Mouse (Mus musculus): Measurements from ENCODE around the gene Btaf1. TPM values are rescaled to one million over a fixed set of nuclear protein-coding genes. Genes with fewer than 3 reads are reported as not detected.

Btaf1 gene
- total RNA-seq, 2 experiments from 2014 or later = 11.2 to 11.8 TPM

DNA sequence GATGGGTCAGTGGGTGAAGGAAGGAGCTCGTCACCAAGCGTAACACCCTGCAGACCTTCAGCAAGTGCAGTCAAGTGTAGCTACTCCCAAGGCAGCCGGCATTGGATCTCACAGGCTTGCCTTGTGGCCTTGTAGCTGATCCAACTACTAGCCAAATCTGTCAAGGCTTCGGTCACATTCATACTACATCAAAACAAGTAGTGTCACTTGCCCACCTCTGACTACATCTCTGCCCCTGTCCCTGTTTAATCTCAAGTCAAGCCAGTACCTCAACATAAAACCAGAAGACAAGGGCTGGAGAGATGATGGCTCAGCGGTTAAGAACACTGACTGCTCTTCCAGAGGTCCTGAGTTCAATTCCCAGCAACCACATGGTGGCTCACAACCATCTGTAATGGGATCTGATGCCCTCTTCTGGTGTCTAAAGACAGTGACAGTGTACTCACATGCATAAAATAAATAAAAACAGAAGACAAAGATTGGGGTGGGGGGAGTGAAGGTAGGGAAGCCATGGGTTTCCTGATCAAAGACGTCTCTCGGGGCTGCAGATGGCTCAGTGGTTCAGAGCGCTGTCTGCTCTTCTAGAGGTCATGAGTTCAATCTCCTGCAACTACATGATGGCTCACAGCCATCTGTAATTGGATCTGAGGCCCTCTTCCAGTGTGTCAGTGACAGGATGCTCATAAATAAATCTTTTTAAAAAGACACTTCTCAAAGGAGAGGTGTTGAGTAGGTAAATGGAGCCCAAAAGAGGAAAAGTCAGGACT lies 88.5 kb downstream of the Btaf1 start:
- DNase-seq (ENCODE audit: low spot score) = no peak
- intact Hi-C loops (cut with DNase I) = no loop called here

DNA sequence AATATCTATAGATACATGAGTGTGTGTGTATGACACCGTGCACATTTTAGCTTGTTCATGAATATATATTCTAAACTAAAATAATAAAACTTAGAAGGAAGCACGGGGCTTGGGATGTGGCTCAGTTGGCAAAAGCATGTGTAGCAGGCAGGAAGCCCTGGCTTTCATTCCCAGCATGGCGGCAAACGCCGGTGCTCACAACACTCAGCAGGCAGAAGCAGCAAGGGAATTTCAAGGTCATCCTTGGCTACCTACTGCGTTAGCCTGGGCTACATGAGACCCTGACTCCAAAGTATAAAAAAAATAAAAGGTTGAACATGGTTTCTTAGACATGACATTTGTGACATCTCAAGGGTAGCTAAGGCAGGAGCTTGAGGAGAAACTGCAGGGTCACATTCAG lies 91.0 kb downstream of the Btaf1 start:
- intact Hi-C loops (cut with DNase I) = no loop called here
- DNase-seq (ENCODE audit: low spot score) = no peak

DNA sequence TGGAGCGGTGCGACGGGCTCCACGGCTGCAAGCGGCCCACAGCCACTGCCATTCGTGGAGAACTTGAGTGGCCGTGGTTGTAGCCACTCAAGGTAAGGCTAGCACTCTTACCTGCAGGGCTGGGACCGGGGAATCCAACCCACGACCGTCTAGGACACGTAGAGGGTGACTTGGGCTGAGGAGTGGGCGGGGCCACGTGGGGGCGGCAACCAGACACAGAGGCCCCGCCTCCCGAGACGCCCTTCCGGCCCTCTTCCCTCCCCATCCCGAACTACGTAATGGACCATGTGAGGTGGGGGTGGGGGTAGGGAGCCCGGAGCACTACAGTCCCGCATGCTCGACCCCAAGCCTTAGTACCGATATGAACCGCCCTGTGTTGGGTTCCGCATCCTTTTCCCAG lies 92.5 kb downstream of the Btaf1 start:
- intact Hi-C loops (cut with DNase I) = no loop called here
- DNase-seq (ENCODE audit: low spot score) = no peak

DNA sequence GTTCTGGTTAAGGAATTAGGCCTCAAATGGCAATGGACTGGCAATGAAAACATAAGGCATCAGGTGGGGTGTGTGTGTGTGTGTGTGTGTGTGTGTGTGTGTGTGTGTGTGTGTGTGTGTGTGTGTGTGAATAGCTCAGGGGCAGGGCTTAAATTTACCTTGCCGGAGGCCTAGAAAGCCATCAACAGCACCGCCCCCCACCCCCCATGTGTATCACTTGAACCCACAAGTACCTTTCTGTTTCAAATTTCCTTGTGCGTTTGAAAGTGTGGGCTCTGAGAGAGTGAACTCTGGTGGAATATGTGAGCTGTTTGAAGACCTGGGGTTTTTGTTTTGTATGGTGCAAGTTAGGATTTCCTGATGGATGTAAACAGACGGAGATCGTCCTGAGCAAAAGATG lies 93.1 kb downstream of the Btaf1 start:
- DNase-seq (ENCODE audit: low spot score) = no peak
- intact Hi-C loops (cut with DNase I) = no loop called here

DNA sequence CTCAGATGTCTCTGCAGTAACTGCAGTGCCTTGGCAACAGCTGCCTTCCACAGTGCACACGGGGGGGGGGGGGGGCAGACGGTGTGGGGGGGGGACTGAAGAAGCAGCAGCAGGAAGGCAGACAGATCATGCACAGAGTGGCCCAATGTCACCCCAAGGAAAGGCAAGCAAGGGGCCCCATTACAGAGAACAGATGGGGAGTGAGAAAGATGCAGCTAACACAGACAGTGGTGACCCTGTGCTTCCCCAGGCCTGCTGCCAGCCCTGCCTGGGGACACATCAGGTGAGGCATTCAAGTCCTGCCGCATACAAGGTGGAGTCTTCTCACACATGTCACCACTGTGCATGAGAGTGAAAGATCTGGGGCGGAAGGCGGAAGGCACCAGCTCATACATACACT lies 94.7 kb downstream of the Btaf1 start:
- intact Hi-C loops (cut with DNase I) = no loop called here
- no peak for DNase-seq (ENCODE audit: low spot score)

DNA sequence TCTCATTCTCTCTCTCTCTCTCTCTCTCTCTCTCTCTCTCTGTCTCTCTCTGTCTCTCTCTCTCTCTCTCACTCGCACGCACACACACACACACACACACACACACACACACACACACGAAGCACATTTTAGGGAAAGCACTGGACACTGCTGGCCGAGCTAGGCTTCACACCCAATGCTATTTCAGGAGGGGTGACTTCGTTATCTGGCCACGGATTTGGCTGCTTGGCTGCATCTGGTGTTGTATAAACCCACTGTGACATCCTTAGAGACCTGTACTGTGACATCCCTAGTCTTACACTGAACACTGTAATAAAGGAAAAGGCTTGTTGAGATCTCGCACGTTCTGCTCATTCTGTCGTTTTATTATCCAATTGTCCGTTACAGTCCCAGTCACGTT lies 95.1 kb downstream of the Btaf1 start:
- intact Hi-C loops (cut with DNase I) = no loop called here
- no peak for DNase-seq (ENCODE audit: low spot score)

DNA sequence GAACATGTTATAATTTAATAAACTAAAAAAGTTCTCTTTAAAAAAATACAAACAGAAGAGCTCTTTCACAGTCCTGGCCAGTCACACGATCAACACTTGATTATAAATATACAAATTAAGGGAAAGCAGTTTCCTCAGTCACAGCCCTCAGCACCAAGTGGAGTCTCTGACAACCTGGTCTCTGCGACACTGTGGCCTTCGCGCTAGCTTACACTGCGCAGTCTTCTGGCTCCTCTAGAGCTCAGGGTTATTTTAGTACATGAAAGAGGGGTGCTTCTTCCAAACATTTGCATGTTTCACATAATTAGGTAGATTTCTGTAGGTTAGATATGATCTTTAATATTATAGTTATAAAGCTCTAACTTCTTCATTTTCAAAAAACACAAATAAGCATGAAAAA lies 96.3 kb downstream of the Btaf1 start:
- intact Hi-C loops (cut with DNase I) = no loop called here
- no peak for DNase-seq (ENCODE audit: low spot score)

DNA sequence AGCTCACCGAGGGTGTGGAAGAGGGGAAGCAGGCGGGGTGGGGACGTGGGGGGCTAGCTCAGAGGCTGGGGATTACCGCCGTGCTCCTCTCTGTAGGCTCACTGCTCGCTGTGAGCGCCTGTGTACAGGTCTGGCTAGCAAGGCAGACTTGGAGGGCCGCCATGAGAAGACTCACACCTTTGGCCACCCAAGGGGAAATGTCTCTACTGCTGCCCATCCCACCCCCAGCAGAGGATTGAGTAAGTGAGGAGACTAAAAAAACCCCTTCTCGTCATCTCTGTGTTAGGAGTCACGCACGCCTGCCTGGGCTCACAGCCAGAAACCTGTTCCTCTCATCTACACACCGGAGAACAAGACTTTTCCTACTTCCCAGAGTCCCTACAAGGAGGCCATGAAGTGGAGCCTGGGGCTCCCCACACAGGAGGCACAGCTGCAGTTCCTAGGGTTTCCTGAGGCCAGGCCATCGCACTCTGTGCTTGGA lies 100.0 kb downstream of the Btaf1 start:
- intact Hi-C loops (cut with DNase I) = no loop called here
- DNase-seq (ENCODE audit: low spot score) = no peak

DNA sequence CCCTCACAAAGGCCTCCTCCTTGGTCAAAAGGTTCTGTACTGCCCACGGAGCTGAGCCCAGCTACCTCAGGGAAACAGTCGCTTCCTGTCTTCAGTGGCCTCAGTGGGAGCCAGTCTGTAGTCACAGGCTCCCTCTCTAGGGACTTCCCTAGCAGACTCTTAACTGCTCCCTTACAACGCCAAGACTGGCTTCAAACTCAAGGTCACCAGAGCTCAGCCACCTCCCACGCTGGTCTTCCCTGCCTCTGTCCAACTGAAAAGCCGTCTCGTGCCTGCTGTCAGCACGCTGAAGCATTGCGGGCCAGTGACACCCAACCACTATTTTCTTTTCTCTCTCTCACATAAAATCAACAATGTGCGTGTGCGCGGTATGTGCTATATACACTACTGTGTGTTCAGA lies 100.5 kb downstream of the Btaf1 start:
- DNase-seq (ENCODE audit: low spot score) = no peak
- intact Hi-C loops (cut with DNase I) = no loop called here

DNA sequence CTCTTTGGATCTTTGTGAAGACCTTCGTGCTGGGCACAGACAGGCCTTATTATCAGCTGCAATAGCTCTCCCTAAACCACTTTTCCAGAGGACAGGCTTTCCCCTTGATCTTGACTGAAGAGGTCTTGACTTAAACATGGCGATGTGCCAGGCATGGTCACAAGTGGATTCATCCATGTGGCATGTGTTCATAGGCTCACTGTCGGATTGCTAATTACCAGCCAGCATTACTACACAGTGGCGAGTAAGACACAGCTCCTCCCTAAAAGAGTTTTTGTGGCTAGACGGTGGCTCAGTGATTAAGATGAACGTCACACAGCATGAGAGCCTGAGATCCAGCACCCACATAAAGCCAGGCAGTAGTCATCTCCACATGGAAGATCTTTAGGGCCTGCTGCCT lies 103.9 kb downstream of the Btaf1 start:
- intact Hi-C loops (cut with DNase I) = no loop called here

DNA sequence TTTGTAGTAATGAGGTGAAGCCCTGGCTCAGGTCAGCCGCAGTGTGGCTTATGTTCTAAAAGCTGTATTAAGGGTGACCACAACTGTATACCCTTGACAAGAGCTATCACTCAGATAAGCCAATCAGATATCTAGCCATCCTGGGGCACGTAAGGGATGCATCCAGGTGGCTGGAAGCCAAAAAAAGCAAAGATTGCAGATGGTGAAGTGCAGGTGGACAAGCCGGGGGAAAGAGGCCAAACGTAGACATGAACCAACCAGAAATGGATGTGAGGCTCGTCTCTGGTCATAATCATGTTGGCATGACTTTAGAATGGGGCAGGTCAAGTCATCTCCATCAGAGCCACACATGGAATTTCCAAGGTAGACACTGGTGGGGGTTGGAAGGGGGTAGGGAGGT lies 105.6 kb downstream of the Btaf1 start:
- intact Hi-C loops (cut with DNase I) = no loop called here
- no peak for DNase-seq (ENCODE audit: low spot score)

More for the DNA sequence above, 103.9 kb downstream of the Btaf1 start:
- no peak for DNase-seq (ENCODE audit: low spot score)

DNA sequence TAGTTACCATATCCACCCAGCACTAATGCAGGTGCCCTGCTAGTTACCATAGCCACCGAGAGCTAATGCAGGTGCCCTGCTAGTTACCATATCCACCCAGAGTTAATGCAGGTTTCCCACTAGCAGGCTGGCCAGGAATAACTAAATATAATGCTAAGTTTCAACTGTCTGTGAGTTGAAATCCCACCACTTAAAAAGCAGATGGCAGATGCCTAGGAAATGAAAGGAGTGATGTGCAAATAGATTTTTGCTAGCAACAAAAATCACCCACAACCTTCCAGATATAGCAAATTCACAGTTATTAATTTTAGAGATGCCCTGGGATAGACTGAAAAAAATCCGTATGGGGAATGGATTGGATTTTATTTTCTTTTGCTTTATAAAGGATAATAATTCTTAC lies 106.5 kb downstream of the Btaf1 start:
- DNase-seq (ENCODE audit: low spot score) = no peak
- intact Hi-C loops (cut with DNase I) = no loop called here

DNA sequence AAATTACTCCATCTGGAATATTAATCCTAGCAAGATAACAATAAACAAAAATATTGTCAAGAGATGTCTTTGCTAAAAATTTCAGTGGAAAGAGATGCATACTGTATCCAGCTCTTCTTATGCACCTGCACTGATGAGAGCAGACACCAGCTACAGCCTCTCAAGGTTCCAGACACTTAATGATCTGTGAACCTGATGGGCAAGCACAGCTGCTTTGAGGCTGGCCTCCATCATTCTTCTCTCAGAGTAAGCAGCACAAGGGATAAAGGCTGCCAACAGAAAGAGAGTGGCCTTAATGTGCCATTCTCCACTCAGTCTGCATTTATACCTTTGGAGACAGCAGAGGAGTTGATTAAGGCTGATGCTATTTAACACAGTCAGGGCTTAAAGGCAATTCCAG lies 115.0 kb downstream of the Btaf1 start:
- intact Hi-C loops (cut with DNase I) = no loop called here
- DNase-seq (ENCODE audit: low spot score) = no peak

DNA sequence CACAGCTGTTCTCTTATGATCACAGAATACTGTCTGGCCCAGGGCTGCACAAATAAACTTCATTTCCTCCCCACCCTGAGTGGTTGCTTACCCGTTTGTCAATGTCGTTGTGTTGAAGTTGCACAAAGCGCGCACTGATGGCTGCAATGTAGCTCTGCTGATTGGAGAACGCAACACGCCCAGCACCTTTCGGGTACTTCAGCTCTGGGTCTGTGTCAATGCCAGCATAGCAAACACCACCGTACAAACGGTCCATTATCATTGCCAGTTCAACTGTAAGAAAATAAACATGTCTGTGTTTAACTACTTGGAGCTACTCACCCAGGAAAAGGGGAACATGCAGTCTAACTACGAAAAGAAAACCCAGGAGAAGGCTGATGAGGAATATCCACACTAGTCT lies 118.6 kb downstream of the Btaf1 start:
- DNase-seq (ENCODE audit: low spot score) = no peak
- intact Hi-C loops (cut with DNase I) = no loop called here

DNA sequence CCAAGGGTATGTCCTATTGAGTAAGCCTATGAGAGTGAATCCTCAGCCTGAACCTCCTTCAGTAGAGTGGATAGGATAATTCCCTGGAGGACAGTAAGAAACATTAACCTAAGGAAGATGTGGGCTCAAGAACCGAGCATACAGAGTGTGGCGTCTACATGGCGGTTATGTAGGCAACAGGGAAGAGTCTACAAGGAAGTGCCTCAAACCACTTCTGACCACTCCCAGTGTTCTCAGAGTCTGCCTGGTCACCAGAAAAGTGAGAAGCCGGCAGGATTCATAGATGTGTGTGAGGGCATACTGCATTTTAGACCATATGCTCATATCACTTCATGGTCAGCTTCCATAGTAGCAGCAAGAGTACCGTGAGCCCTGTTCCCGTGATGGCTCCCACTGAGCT lies 122.6 kb downstream of the Btaf1 start:
- no peak for DNase-seq (ENCODE audit: low spot score)
- intact Hi-C loops (cut with DNase I) = no loop called here

DNA sequence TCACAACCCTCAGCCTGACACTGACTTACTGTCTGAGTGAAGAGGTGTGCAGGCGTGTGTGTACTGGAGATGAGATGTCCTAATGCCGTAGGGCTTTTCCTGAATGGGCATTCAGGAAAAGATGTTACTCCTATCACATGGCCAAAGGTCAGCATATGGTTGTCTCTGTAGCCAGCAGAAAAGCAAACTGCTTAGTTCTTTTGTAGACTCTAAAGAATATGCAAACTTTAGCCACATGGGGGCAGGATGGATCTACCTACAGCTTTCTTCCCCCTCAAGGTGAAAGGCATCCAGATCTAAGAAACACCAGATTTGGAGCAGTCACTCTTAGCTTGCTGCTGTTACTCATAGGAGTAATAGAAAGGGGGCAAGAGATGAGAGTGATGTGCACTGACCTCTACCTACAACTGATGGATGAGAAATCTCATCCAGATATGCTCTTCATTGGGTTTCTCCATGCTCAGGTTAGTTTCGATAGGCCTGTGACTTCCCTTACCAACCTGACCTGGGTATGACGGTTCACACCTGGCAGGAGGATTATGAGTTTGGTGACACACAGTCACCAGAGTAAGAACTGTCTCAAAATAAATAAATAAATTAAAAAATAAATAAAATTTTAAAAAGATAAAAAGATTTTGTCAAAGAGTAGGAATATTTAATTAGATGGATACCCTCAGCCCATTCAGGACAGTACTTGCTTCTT lies 124.9 kb downstream of the Btaf1 start:
- DNase-seq (ENCODE audit: low spot score) = no peak
- intact Hi-C loops (cut with DNase I) = loop anchor here (1.0 to 5.0 kb wide), 3 partner anchors 127 to 215 kb away; partner anchors contain the start of genes Cpeb3 and March5

DNA sequence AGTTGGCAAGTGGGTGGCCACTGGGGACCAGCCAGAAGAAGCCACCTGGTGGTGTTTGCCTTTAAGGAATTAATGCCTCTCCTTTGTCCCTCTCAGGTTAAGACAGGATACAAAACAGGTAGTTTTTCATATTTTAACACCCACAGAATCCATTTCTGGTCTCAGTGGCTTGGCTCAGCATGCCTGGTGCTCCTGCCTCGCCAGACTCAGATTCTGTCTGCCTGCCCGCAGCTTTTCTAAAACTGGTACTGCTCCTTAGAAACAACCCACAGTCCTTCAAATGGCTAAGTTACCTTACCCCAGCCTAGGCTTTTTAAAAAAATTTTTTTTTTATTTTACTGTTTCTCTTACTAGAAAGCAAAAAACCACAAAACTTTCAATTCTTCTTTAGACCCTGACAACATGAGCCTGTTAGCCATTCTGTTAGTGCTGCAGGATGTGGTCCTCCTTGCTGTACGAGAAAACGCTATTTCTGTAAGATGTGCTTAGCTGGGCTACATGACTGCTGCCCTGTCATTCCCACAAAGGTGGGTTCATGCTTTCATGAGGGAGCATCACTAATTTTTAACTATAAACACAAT lies 130.2 kb downstream of the Btaf1 start:
- intact Hi-C loops (cut with DNase I) = no loop called here
- DNase-seq (ENCODE audit: low spot score) = no peak

DNA sequence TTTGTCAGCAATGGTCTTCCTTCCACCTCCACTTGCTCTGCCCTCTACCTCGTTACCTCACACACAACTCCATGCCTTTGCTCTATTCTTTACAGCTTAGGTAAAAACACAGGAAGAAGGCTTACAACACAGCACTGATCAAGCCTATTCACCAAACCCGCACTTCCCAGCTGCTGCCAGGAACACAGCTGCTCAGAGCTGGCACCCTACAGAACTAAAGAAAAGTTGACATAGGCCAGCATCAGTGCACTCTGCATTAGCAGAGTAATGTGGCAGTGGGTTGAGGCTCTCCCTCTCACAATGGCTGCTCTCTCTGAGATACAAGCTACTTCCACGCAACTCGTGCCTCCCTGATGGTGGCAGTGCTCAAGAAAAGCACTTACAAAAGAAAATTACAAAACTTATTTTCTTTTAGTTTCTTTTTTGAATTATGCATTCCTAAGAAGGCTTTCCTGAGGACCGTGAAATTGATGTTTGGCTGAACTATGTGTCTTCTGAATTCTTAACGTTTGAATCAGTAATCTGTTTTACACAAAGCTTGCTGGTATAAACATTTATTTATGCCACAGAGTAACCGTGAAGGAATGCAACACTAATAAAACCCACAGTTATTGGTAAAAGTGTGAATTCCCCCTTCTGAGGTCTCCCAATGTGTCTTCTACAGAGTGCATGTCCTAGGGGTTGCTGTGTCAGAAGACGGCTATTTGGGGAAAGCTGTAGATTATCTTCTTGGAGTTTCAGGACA lies 131.5 kb downstream of the Btaf1 start:
- no peak for DNase-seq (ENCODE audit: low spot score)
- intact Hi-C loops (cut with DNase I) = no loop called here

DNA sequence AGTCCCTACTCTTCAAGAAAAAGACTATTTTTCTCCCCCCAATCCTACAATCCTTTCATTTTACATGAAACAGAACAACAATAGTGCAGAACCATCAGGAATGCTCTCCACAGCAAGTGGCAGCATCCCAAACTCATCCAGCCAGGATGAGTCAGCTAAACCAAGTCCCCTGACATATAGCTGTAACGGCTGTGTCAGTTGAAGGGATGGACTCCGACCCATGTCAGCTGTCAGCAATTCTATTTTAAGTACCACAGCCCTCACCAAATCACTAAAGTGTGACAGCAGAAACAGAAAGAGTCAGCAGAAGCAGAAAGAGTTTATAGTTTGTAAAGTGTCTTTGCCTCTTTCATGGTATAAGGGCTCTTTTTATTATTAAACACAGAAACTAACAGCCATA lies 133.7 kb downstream of the Btaf1 start:
- DNase-seq (ENCODE audit: low spot score) = no peak
- intact Hi-C loops (cut with DNase I) = no loop called here

DNA sequence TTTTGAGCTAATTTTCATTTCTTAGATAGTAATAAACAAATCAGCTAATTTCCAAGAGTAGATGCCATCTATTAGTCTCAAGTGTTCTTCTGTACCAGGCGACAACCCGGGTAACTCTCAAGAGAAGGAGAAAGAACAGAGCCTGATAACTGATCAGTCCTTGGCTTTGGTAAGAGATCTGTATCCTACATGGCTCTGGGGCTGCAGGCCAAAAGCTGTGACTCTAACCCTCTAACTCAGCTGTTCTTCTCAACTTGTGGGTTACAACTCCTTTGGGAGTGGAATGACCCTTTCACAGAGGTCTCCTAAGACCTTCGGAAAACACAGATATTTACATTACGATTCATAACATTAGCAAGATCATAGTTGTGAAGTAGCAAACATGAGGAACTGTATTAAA lies 134.2 kb downstream of the Btaf1 start:
- intact Hi-C loops (cut with DNase I) = no loop called here
- DNase-seq (ENCODE audit: low spot score) = no peak

Measured in heart, postnatal 25 days (tissue).